Mouse (Mus musculus) gastrocnemius, adult 2 months (tissue): ENCODE results near the gene Kpna3. TPM values are rescaled to one million over a fixed set of nuclear protein-coding genes. Genes with fewer than 3 reads are reported as not detected.
"Not testable (repeated sequence)": the region's sequence is repeated elsewhere in the genome, so short reads cannot be mapped to it uniquely, and the experiment has no call there.

Experiments
- DNase-seq: peaks from one replicate; pipeline ENCODE4 v3.0.0; 2022
- H3K27ac ChIP-seq: fragments of 200-600 bp; 2 replicates; pipeline ENCODE4 v1.8.1; 2022; ENCODE audit warnings: mild to moderate bottlenecking
- H3K4me3 ChIP-seq: fragments of 200-600 bp; 2 replicates; pipeline ENCODE4 v1.8.1; 2022; ENCODE audit warnings: mild to moderate bottlenecking, moderate library complexity
- CTCF ChIP-seq: fragments of 200-600 bp; IDR thresholded peaks from 2 replicates; pipeline ENCODE4 v1.8.1; 2022; ENCODE audit warnings: antibody characterized with exemption, mild to moderate bottlenecking, moderate library complexity
- intact Hi-C: fragments of 180-260 bp; cut with DNase I; formaldehyde crosslinking; loops from one replicate; pipeline ENCODE4 v1.15.1; 2025
- long read RNA-seq, 2 experiments: library from polyadenylated mRNA; stranded (forward); transcript quantifications; one replicate each; pipeline ENCODE4 v2.0.0; 2021
- total RNA-seq, 2 experiments: library from RNA; stranded (reverse); gene quantifications; 2 replicates each; pipeline ENCODE4 v1.2.3; 2021

Gene Kpna3
- 100 to 1,000 TPM; 111 to 118 TPM for total RNA-seq
- long read RNA-seq, experiment 1, full-length matches to known transcripts, result 140 of 163 reads
- long read RNA-seq, experiment 1, partial matches to known transcripts, result 12 of 163 reads
- long read RNA-seq, experiment 1, other reads (novel, unspliced or antisense), result 11 of 163 reads
- long read RNA-seq, experiment 2, full-length matches to known transcripts, result 140 of 161 reads
- long read RNA-seq, experiment 2, partial matches to known transcripts, result 7 of 161 reads
- long read RNA-seq, experiment 2, other reads (novel, unspliced or antisense), result 14 of 161 reads

DNA sequence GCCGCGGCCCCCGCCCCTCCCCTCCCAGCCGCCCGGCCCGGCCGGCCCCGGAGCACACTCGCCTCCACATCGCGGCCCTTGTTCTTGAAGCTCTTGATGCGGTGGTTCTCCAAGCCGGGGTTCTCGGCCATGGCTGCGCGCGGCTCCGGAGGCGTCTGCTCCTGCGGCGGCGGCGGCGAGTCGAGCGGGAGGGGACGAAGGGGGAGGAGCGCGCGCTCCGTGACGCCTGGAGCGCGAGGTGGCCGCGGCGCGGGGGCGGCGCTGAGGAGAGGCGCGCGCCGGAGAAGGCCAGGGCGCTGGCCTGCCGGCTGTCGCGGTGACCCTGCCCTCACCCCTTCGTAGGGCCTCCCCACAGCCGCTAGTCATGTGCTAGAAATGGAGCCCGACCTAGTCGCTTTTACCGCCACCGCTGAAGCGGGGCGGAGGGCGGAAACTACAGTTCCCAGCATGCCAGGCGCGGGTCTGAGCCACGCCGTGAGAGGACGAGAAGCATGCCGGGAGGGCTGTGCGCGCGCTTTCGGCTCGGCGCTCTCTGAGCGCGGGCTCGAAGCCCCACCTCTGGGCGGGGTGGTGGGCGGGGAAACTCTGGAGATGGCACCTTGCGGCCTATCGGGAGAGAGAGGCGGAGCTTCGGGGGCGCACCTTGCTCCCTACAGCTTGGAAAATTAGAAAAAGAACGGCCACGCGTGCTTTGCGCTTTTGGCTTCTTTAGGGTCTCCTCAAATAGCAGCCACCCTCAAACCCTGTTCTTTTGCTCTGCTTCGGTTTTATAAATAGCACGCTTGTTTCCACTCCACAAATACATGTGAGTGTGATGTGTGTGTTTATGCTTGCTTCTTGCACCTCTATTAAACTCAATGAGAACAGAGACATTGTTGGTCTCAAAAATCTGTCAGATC, at the start of gene Kpna3:
Gene Kpna3, minus strand, starts transcription at position 214 of the 899 bp plus-strand sequence.
- intact Hi-C loops, result loop anchor here (2.0 to 10.0 kb wide), 3 partner anchors 48 to 265 kb away; no protein-coding TSS in a partner anchor

GRCm38 (mm10) chr14:61460365-61460764, 20.7 kb upstream of the Kpna3 start:
- intact Hi-C loops, result loop anchor here (5.0 kb wide), 1 partner anchor 1068 kb away; no protein-coding TSS in a partner anchor
- no peak overlapping the region for H3K4me3 ChIP-seq
- TF ChIP-seq CTCF, result no peak
- no peak overlapping the region for H3K27ac ChIP-seq
- no peak for DNase-seq

More for the DNA sequence above, at the start of gene Kpna3:
- H3K4me3 ChIP-seq, result peak within 1 kb of the TSS; percentile 88
- H3K27ac ChIP-seq, result peak within 1 kb of the TSS; percentile 96
- DNase-seq, result peak; percentile 99
- TF ChIP-seq CTCF, result no peak

- intact Hi-C loops, result no loop called here
- no peak overlapping the region for H3K4me3 ChIP-seq
- no peak overlapping the region for H3K27ac ChIP-seq
- DNase-seq, result no peak
- TF ChIP-seq CTCF, result no peak
These were observed 17.8 kb upstream of the Kpna3 start for GRCm38 (mm10) chr14:61457468-61457867.

GRCm38 (mm10) chr14:61455571-61455970, 15.9 kb upstream of the Kpna3 start:
- Histone ChIP-seq H3K4me3 (no peak overlapping the region), H3K27ac (no peak overlapping the region)
- DNase-seq, result no peak
- intact Hi-C loops, result no loop called here
- no peak for TF ChIP-seq CTCF

GRCm38 (mm10) chr14:61453032-61453431, 13.4 kb upstream of the Kpna3 start:
- Histone ChIP-seq H3K4me3 (no peak overlapping the region), H3K27ac (no peak overlapping the region)
- no peak for DNase-seq
- intact Hi-C loops, result no loop called here
- no peak for TF ChIP-seq CTCF

DNA sequence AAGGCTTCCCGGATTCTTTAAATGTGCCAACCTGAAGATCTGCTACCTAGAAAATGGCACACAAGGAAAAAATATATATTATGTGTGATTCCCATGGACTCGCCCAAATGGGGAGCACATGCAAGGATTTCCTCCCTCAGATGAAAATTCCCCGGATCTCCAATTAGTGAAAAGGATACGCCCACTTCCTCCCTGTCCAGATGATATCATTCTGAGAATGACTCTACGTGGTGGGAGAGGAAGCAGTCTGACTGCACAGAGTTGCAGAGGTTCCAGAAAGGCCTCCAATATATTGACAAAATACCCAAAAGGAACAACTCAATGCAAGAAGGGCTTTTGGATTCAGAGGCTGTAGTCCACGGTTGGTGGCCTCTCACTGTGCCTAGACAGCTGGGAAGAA, 12.8 kb upstream of the Kpna3 start:
- no peak overlapping the region for H3K4me3 ChIP-seq
- no peak for TF ChIP-seq CTCF
- no peak for DNase-seq
- no peak overlapping the region for H3K27ac ChIP-seq
- intact Hi-C loops, result no loop called here

GRCm38 (mm10) chr14:61447775-61448174, 8.1 kb upstream of the Kpna3 start:
- intact Hi-C loops, result loop anchor here (5.0 to 10.0 kb wide), 2 partner anchors 50 to 273 kb away; no protein-coding TSS in a partner anchor
- Histone ChIP-seq H3K27ac (peak overlapping the region; percentile 84), H3K4me3 (peak overlapping the region; percentile 48)
- no peak for TF ChIP-seq CTCF
- DNase-seq, result peak; percentile 69

DNA sequence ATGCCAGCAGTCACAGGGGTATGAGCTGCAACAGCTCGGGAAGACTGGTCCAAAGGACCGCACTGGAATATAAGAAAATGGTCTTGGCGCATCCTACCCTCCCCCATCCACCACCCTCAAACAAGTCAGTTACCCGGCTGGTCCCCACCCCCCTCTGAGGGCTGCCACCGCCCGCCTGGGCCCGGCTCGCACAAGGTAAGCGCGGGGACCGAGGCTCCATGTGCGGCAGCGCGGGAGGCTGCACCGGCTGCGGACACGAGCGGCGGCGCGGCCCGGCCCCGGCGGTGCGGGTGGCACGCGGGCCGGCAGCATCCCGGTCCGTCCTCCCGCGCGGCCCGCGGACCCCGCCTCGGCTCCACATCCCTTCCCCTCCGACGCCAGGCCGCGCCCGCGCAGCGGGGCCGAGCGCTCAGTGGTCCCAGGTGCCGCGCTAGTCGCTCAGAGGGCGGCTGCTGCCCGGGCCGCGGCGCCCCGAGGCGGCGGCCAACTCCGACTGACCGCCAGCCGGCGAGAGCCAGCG, 473 bp downstream of the Kpna3 start:
- no peak for TF ChIP-seq CTCF
- peak overlapping the region; percentile 88 for H3K4me3 ChIP-seq
- no peak for DNase-seq
- H3K27ac ChIP-seq, result peak overlapping the region; percentile 96
- intact Hi-C loops, result loop anchor here (2.0 to 5.0 kb wide), 2 partner anchors 47 to 106 kb away; no protein-coding TSS in a partner anchor

GRCm38 (mm10) chr14:61438171-61438945, 1.3 kb downstream of the Kpna3 start:
- Histone ChIP-seq H3K4me3 (peak overlapping the region; percentile 88), H3K27ac (peak overlapping the region; percentile 96)
- TF ChIP-seq CTCF, result peak; percentile 41; the same call in 1 of the 2 replicates
- intact Hi-C loops, result loop anchor here (2.0 to 5.0 kb wide), 2 partner anchors 46 to 106 kb away; no protein-coding TSS in a partner anchor
- no peak for DNase-seq

DNA sequence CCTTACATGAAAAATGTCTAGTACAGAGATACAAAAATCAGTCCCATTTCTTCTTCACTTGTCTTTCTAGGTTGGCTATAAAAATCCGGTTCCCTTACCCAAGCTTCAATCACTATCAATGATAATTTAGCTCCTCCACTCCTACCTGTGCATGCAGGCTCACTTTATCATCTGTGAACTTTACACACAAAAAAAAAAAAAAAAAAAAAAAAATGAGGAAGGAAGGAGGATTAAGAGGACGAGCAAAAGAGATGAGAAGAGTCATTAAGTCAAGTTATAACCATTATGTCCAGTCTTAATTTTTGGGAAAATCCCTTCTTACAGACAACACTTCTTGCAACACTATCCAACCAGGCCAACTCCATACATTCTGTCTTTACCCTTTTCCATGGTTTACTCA, 2.8 kb downstream of the Kpna3 start:
- DNase-seq, result no peak
- H3K4me3 ChIP-seq, result no peak overlapping the region
- intact Hi-C loops, result loop anchor here (5.0 kb wide), 1 partner anchor 45 kb away; no protein-coding TSS in a partner anchor
- no peak for TF ChIP-seq CTCF
- H3K27ac ChIP-seq, result no peak overlapping the region

GRCm38 (mm10) chr14:61428126-61428787, 11.4 kb downstream of the Kpna3 start:
- Histone ChIP-seq H3K4me3 (no peak overlapping the region), H3K27ac (peak overlapping the region; percentile 24; the same call in 1 of the 2 replicates)
- TF ChIP-seq CTCF, result no peak
- no peak for DNase-seq
- intact Hi-C loops, result no loop called here

DNA sequence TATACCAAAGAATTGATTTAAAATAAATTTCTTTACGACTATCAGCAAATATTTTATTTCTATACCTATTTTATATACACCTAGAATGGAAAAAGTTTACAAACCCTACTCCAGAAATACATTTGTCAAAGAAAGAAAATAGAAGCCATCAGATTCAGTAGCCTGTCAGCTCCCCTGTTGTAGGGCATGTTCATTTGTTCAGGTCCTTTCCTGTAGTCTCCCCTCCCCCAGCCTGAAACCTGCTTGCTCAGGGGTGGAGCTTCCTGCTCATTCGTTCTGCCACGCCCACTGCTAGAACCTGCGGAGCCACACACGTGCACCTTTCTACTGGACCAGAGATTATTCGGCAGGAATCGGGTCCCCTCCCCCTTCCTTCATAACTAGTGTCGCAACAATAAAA, 12.6 kb downstream of the Kpna3 start:
- H3K27ac ChIP-seq, intact Hi-C loops, DNase-seq, H3K4me3 ChIP-seq: not testable (repeated sequence)
